8 mouse cellular contexts compared by ENCODE assay signal in genomic region chr4:156342569-156343325, GRCm38 (mm10). TPM values are rescaled to one million over a fixed set of nuclear protein-coding genes. Genes with fewer than 3 reads are reported as not detected.
A peak's percentile ranks its signal among the peaks of the same experiment; 100 is the strongest.
DNase-seq lines count a peak whose midpoint lies in the region; ATAC-seq lines count a peak whose summit lies in the region.

No protein-coding gene starts in this region.

- ATAC-seq in hematopoietic stem cell, adult 5-6 weeks (replicated peaks in 1 of 2; ENCODE audit: insufficient read depth in 1 of 2, low FRiP score in 2 of 2, low TSS enrichment in 1 of 2, low read depth in 1 of 2, poor library complexity in 2 of 2, severe bottlenecking in 2 of 2) = peak; percentile 43 to 61; a peak in 2 of 4 replicates
- ATAC-seq in megakaryocyte, adult 5-6 weeks (ENCODE audit: poor library complexity, severe bottlenecking) = peak; percentile 49

- peak; percentile 20 for DNase-seq in retina, adult 2 months (ENCODE audit: low read depth, low spot score)
- no peak for DNase-seq in retina, embryonic 14.5 days (ENCODE audit: low spot score)
- DNase-seq in telencephalon, adult 2 months (ENCODE audit: low read depth, low spot score) = peak; percentile 1
- no peak for DNase-seq in cerebellum, adult 8-10 months
- no peak for DNase-seq in right cerebral cortex, postnatal 36 days (ENCODE audit: low spot score in 2 of 2)
- no peak for DNase-seq in urinary bladder, postnatal 4 days (ENCODE audit: low spot score in 2 of 2)

RNA-seq across cellular contexts. Expression of gene Vmn2r-ps159, which starts 11.8 kb away (rescaled TPM):
- not detected in 2 replicates for total RNA-seq in hematopoietic stem cell, adult 5-6 weeks (2017)
- total RNA-seq in megakaryocyte, adult 5-6 weeks (2015) = not detected in 2 replicates
- total RNA-seq in megakaryocyte, adult 5-6 weeks (2017) = not detected in 2 replicates

Comparison
In these comparisons a context has a peak if more than half of its experiments do, and no peak if none do; other contexts are left out.
1. DNase-seq: peak in retina, adult 2 months (single experiment) and telencephalon, adult 2 months (single experiment); none in retina, embryonic 14.5 days (single experiment), cerebellum, adult 8-10 months (single experiment), right cerebral cortex, postnatal 36 days (0 of 2) and urinary bladder, postnatal 4 days (0 of 2).